Mouse (Mus musculus) cerebellum, adult 2 months (tissue): ENCODE results near the gene E2f3. TPM values are rescaled to one million over a fixed set of nuclear protein-coding genes. Genes with fewer than 3 reads are reported as not detected.
A peak's percentile ranks its signal among the peaks of the same experiment; 100 is the strongest.

Experiments
- DNase-seq, 2 experiments: peaks; one replicate each; pipeline ENCODE4 v3.0.0; 2021
- H3K27ac ChIP-seq: fragments of 200-500 bp; 2 replicates; pipeline ENCODE4 v1.5.1; 2012; ENCODE audit warnings: low read length, control low read depth, inconsistent platforms; ENCODE audit not compliant: insufficient read depth
- H3K27me3 ChIP-seq: fragments of 200-500 bp; 2 replicates; pipeline ENCODE4 v1.6.1; 2012; ENCODE audit warnings: inconsistent platforms, mild to moderate bottlenecking, low read length, moderate library complexity; ENCODE audit not compliant: control insufficient read depth, insufficient read depth
- H3K4me1 ChIP-seq: fragments of 200-500 bp; 2 replicates; pipeline ENCODE4 v1.6.1; 2011; ENCODE audit warnings: low read length; ENCODE audit not compliant: control insufficient read depth, insufficient read depth
- H3K4me3 ChIP-seq: fragments of 200-500 bp; replicated peaks from 2 replicates; pipeline ENCODE3; 2011; ENCODE audit warnings: mild to moderate bottlenecking, low read depth, low read length, control low read depth; ENCODE audit not compliant: insufficient read depth
- CTCF ChIP-seq: fragments of 200-500 bp; IDR thresholded peaks from 2 replicates; pipeline ENCODE4 v1.5.1; 2011; ENCODE audit warnings: low read depth, mild to moderate bottlenecking, control low read depth, low read length, moderate library complexity, borderline replicate concordance; ENCODE audit not compliant: insufficient read depth
- POLR2A ChIP-seq: fragments of 200-500 bp; IDR thresholded peaks from 2 replicates; pipeline ENCODE4 v1.6.1; 2011; ENCODE audit warnings: low read length, control low read depth, borderline replicate concordance; ENCODE audit not compliant: insufficient read depth
- WGBS: fragments of 180-500 bp; shearing (Covaris S2); methylation state at CpG from one replicate; pipeline ENCODE4 v1.1.7; 2018; 5-methylcytosine and 5-hydroxymethylcytosine counted together
- polyA plus RNA-seq: library from polyadenylated mRNA; depleted of rRNA; stranded (reverse); fragments of >200 nt; gene quantifications from 2 replicates; pipeline ENCODE4 v1.2.3, GENCODE M21; 2012; rRNA removed

E2f3 gene
- polyA plus RNA-seq, 1 experiment: 10.9 TPM

DNA sequence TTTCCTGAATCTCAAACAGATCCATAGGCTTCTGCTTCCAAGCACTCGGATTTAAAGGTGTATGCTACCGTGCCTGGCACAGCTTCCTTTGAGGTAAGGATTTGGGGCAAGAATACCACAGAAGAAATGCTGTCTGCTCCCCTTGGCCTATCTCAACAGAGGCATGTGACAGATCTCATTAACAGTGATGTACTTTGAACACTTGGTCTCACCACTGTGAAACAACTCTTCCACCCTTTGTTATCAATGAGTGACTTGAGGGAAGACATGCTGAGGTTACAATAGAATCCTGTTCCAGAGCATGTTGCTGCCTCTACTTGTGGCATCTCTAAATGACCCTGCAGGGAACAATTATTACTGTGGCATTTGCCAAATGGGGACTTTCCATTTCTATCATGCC, 125.8 kb downstream of the E2f3 start:
- 65% methylated on average over 2 of the region's 2 CpGs for WGBS
- TF ChIP-seq POLR2A: no peak
- TF ChIP-seq CTCF: no peak

DNA sequence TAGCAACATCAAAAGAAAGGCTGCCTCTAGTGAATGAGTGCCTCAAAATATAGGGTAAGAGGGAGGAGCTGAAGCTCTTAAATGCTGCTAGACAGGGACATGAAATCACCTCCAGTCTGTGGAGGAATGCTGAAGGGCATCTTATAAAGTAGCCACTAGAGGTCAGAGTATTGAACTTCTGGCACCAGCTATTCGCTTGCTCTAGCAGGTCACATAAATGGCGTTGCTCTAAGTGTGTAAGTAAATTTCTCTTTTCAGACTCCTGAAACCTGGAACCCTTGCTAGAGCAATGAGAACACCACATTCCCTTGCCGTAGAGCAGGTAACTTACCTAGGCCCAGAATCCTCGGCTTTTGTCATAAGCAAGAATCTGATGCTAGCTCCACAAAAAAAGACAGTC, 128.4 kb downstream of the E2f3 start:
- 20% methylated on average over 4 of the region's 4 CpGs for WGBS
- Histone ChIP-seq H3K27ac (no peak overlapping the region), H3K4me1 (no peaks in the 10 kb centered on the region), H3K4me3 (no peak overlapping the region), H3K27me3 (no peaks in the 10 kb centered on the region)
- TF ChIP-seq POLR2A (no peak), CTCF (peak; percentile 58; the same call in 1 of the 2 replicates)
- peak; percentile 37 to 60 for DNase-seq

More for the DNA sequence above, 125.8 kb downstream of the E2f3 start:
- DNase-seq: no peak
- Histone ChIP-seq H3K27me3 (no peaks in the 10 kb centered on the region), H3K27ac (no peak overlapping the region), H3K4me1 (no peaks in the 10 kb centered on the region), H3K4me3 (no peak overlapping the region)

Other genes with a start within 250 kb of the E2f3 start
- gene Cdkal1, start 130.4 kb downstream of the E2f3 start, polyA plus RNA-seq: 10.3 and 11.1 TPM in 2 replicates
- gene Mboat1, start 150.4 kb upstream of the E2f3 start, polyA plus RNA-seq: 5.6 and 7.3 TPM in 2 replicates